Mouse (Mus musculus) neural tube, embryonic 11.5 days (tissue): ENCODE data around the gene Ccdc83. TPM values are rescaled to one million over a fixed set of nuclear protein-coding genes. Genes with fewer than 3 reads are reported as not detected.
A peak's percentile ranks its signal among the peaks of the same experiment; 100 is the strongest.

ENCODE experiments used
- ATAC-seq: fragments of 200-750 bp; cut with Nextera tagmentation; 2 replicates; pipeline ENCODE4 v1.8.0; 2017; ENCODE audit warnings: moderate number of reproducible peaks, mild to moderate bottlenecking, moderate TSS enrichment, moderate library complexity; ENCODE audit not compliant: insufficient read depth, low FRiP score, low TSS enrichment
- DNase-seq: peaks from one replicate; pipeline ENCODE4 v3.0.0-alpha.2; 2015; ENCODE audit warnings: low spot score
- H3K27ac ChIP-seq: fragments of 300-500 bp; sonication (generic); 2 replicates; pipeline ENCODE4 v1.5.1; 2014; ENCODE audit warnings: low read depth, mild to moderate bottlenecking, low read length
- H3K27me3 ChIP-seq: fragments of 300-500 bp; sonication (generic); 2 replicates; pipeline ENCODE4 v1.6.1; 2014; ENCODE audit warnings: mild to moderate bottlenecking, low read length, mixed read lengths; ENCODE audit not compliant: control insufficient read depth, insufficient read depth
- H3K36me3 ChIP-seq: fragments of 300-500 bp; sonication (generic); 2 replicates; pipeline ENCODE4 v1.6.1; 2014; ENCODE audit warnings: mild to moderate bottlenecking, low read length, moderate library complexity, mixed read lengths; ENCODE audit not compliant: control insufficient read depth, insufficient read depth
- H3K4me1 ChIP-seq: fragments of 300-500 bp; sonication (generic); 2 replicates; pipeline ENCODE4 v1.6.1; 2014; ENCODE audit warnings: low read length, mixed read lengths; ENCODE audit not compliant: control insufficient read depth, insufficient read depth
- H3K4me2 ChIP-seq: fragments of 300-500 bp; sonication (generic); 2 replicates; pipeline ENCODE4 v1.6.1; 2014; ENCODE audit warnings: low read depth, mild to moderate bottlenecking, moderate library complexity
- H3K4me3 ChIP-seq: fragments of 300-500 bp; sonication (generic); 2 replicates; pipeline ENCODE4 v1.5.1; 2014; ENCODE audit warnings: low read depth, low read length
- H3K9ac ChIP-seq: fragments of 300-500 bp; sonication (generic); 2 replicates; pipeline ENCODE4 v1.6.1; 2014; ENCODE audit warnings: mild to moderate bottlenecking, low read length
- H3K9me3 ChIP-seq: fragments of 300-500 bp; sonication (generic); 2 replicates; pipeline ENCODE4 v1.6.1; 2016; ENCODE audit warnings: low read length; ENCODE audit not compliant: control insufficient read depth
- WGBS: fragments of 180-500 bp; shearing (Covaris S2); extraction: QIAGEN DNeasy Blood & Tissue Kit; methylation state at CpG from one replicate; pipeline ENCODE4 v1.1.7; 2014; 5-methylcytosine and 5-hydroxymethylcytosine counted together
- polyA plus RNA-seq: library from polyadenylated mRNA; unstranded; fragments of >200 nt; fragmentation: Nextera tagmentation; extraction: Ambion mirVana; gene quantifications from 2 replicates; pipeline ENCODE4 v1.2.1, GENCODE M21; 2014

Ccdc83 gene
- polyA plus RNA-seq, 1 experiment from 2014 or later: not detected

GRCm38 (mm10) chr7:90274561-90275100, 9.1 kb upstream of the Ccdc83 start:
- H3K27ac ChIP-seq: no peak overlapping the region
- no peaks in the 10 kb centered on the region for H3K27me3 ChIP-seq
- H3K4me2 ChIP-seq: no peak overlapping the region
- DNase-seq (no peak), ATAC-seq (no peak)
- H3K9me3 ChIP-seq: no peaks in the 10 kb centered on the region
- H3K4me3 ChIP-seq: no peak overlapping the region
- H3K9ac ChIP-seq: no peak overlapping the region
- H3K36me3 ChIP-seq: no peaks in the 10 kb centered on the region
- WGBS: 70% methylated on average over 11 of the region's 11 CpGs
- H3K4me1 ChIP-seq: no peaks in the 10 kb centered on the region

GRCm38 (mm10) chr7:90270141-90270540, 4.6 kb upstream of the Ccdc83 start:
- Histone ChIP-seq H3K27ac (no peak overlapping the region), H3K36me3 (no peaks in the 10 kb centered on the region), H3K9me3 (no peaks in the 10 kb centered on the region), H3K4me2 (no peak overlapping the region), H3K4me1 (peaks cover 3% of the 10 kb centered on the region; the same call in 1 of the 2 replicates), H3K4me3 (no peak overlapping the region), H3K9ac (no peak overlapping the region), H3K27me3 (no peaks in the 10 kb centered on the region)
- DNase-seq (no peak), ATAC-seq (no peak)
- WGBS: 86% methylated on average over 3 of the region's 3 CpGs

GRCm38 (mm10) chr7:90261902-90262599, 3.5 kb downstream of the Ccdc83 start:
- H3K27ac ChIP-seq: no peak overlapping the region
- H3K27me3 ChIP-seq: no peaks in the 10 kb centered on the region
- peak; percentile 58; the same call in 1 of the 2 replicates for ATAC-seq
- H3K4me1 ChIP-seq: peaks cover 4% of the 10 kb centered on the region; the same call in 1 of the 2 replicates
- H3K9me3 ChIP-seq: no peaks in the 10 kb centered on the region
- H3K36me3 ChIP-seq: no peaks in the 10 kb centered on the region
- no peak for DNase-seq
- no peak overlapping the region for H3K9ac ChIP-seq
- no peak overlapping the region for H3K4me3 ChIP-seq
- WGBS: 27% methylated on average over 7 of the region's 7 CpGs
- peak overlapping the region; percentile 12; the same call in 1 of the 2 replicates for H3K4me2 ChIP-seq

- ATAC-seq: no peak
- Histone ChIP-seq H3K36me3 (no peaks in the 10 kb centered on the region), H3K4me1 (no peaks in the 10 kb centered on the region), H3K9me3 (no peaks in the 10 kb centered on the region), H3K27me3 (no peaks in the 10 kb centered on the region), H3K27ac (no peak overlapping the region), H3K4me3 (no peak overlapping the region), H3K4me2 (no peak overlapping the region), H3K9ac (no peak overlapping the region)
- no peak for DNase-seq
- WGBS: 93% methylated on average over 2 of the region's 2 CpGs
Measured at GRCm38 (mm10) chr7:90259899-90260298, 5.7 kb downstream of the Ccdc83 start.

GRCm38 (mm10) chr7:90258701-90259100, 6.9 kb downstream of the Ccdc83 start:
- Histone ChIP-seq H3K9ac (no peak overlapping the region), H3K4me1 (no peaks in the 10 kb centered on the region), H3K4me2 (no peak overlapping the region), H3K27me3 (no peaks in the 10 kb centered on the region), H3K36me3 (no peaks in the 10 kb centered on the region), H3K9me3 (no peaks in the 10 kb centered on the region), H3K4me3 (no peak overlapping the region), H3K27ac (no peak overlapping the region)
- DNase-seq (no peak), ATAC-seq (no peak)
- WGBS: 89% methylated on average over 2 of the region's 2 CpGs

GRCm38 (mm10) chr7:90252946-90253345, 12.6 kb downstream of the Ccdc83 start:
- DNase-seq: no peak
- 75% methylated on average over 5 of the region's 5 CpGs for WGBS

GRCm38 (mm10) chr7:90243643-90244042, 21.9 kb downstream of the Ccdc83 start:
- WGBS: 79% methylated on average over 5 of the region's 5 CpGs
- Histone ChIP-seq H3K27ac (no peak overlapping the region), H3K27me3 (no peaks in the 10 kb centered on the region), H3K36me3 (no peaks in the 10 kb centered on the region), H3K9ac (no peak overlapping the region), H3K4me1 (no peaks in the 10 kb centered on the region), H3K9me3 (no peaks in the 10 kb centered on the region), H3K4me2 (no peak overlapping the region), H3K4me3 (no peak overlapping the region)
- ATAC-seq (no peak), DNase-seq (no peak)

More at GRCm38 (mm10) chr7:90252946-90253345, 12.6 kb downstream of the Ccdc83 start:
- no peak for ATAC-seq
- Histone ChIP-seq H3K4me3 (no peak overlapping the region), H3K27me3 (no peaks in the 10 kb centered on the region), H3K9ac (no peak overlapping the region), H3K27ac (no peak overlapping the region), H3K4me1 (no peaks in the 10 kb centered on the region), H3K4me2 (no peak overlapping the region), H3K9me3 (no peaks in the 10 kb centered on the region), H3K36me3 (no peaks in the 10 kb centered on the region)

GRCm38 (mm10) chr7:90243151-90243550, 22.4 kb downstream of the Ccdc83 start:
- no peaks in the 10 kb centered on the region for H3K27me3 ChIP-seq
- no peaks in the 10 kb centered on the region for H3K4me1 ChIP-seq
- H3K27ac ChIP-seq: no peak overlapping the region
- H3K9ac ChIP-seq: no peak overlapping the region
- no peaks in the 10 kb centered on the region for H3K36me3 ChIP-seq
- WGBS: 93% methylated on average over 6 of the region's 6 CpGs
- no peak for DNase-seq
- H3K4me2 ChIP-seq: no peak overlapping the region
- no peak for ATAC-seq
- H3K4me3 ChIP-seq: no peak overlapping the region
- no peaks in the 10 kb centered on the region for H3K9me3 ChIP-seq

- H3K4me2 ChIP-seq: no peak overlapping the region
- no peaks in the 10 kb centered on the region for H3K4me1 ChIP-seq
- no peaks in the 10 kb centered on the region for H3K36me3 ChIP-seq
- ATAC-seq (no peak), DNase-seq (no peak)
- H3K27me3 ChIP-seq: no peaks in the 10 kb centered on the region
- no peak overlapping the region for H3K4me3 ChIP-seq
- H3K9me3 ChIP-seq: no peaks in the 10 kb centered on the region
- no peak overlapping the region for H3K27ac ChIP-seq
- H3K9ac ChIP-seq: no peak overlapping the region
- 56% methylated on average over 4 of the region's 4 CpGs for WGBS
Measured at GRCm38 (mm10) chr7:90236289-90236905, 29.2 kb downstream of the Ccdc83 start.
